Mouse (Mus musculus) spleen, adult 12 weeks (tissue): ENCODE data around the gene Smad5.

Experiments used
- DNase-seq: peaks from one replicate; pipeline ENCODE4 v3.0.0; 2022; ENCODE audit warnings: low spot score

Smad5 gene

GRCm38 (mm10) chr13:56755871-56756270 lies 53.1 kb downstream of the Smad5 start:
- DNase-seq, result no peak

DNA sequence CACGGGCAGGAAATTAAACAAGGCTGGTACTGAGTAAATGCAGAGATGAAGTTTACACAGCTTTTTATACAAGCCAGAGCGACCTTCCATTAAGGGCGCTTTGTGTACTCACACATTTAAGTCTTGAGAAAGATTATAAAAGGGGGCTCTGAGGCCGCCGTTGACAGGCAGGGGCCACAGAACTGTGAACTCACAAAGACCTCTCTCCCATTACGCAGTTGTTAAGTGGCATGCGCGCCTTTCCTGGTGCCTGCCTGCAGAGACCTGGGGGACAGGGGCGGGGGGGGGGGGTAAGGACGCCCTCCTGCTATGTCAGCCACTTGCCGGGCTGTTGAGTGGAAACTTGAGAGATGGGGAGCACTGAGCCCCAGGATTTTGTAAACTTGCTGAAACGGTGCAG lies 54.4 kb downstream of the Smad5 start:
- no peak for DNase-seq

DNA sequence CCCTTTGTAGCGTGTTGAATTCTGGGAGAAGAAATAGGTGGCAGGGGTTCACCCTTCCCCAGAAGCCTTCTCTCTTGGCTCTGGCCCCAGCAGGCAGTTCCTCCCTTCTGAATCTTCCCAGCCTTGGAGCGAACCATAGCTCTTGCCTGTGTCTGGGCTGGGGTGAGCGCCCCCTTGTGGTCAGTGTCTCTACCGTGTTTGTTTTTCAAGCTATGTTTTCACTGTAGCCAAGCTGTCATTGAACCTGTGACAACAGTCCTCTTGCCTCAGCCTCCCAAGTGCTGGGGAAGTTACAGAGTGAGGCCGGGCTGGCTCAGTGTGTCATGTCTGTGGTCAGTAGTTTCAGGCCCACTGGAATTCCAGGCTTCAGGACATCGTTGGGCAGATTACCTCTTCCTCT lies 55.7 kb downstream of the Smad5 start:
- DNase-seq, result peak; percentile 37

DNA sequence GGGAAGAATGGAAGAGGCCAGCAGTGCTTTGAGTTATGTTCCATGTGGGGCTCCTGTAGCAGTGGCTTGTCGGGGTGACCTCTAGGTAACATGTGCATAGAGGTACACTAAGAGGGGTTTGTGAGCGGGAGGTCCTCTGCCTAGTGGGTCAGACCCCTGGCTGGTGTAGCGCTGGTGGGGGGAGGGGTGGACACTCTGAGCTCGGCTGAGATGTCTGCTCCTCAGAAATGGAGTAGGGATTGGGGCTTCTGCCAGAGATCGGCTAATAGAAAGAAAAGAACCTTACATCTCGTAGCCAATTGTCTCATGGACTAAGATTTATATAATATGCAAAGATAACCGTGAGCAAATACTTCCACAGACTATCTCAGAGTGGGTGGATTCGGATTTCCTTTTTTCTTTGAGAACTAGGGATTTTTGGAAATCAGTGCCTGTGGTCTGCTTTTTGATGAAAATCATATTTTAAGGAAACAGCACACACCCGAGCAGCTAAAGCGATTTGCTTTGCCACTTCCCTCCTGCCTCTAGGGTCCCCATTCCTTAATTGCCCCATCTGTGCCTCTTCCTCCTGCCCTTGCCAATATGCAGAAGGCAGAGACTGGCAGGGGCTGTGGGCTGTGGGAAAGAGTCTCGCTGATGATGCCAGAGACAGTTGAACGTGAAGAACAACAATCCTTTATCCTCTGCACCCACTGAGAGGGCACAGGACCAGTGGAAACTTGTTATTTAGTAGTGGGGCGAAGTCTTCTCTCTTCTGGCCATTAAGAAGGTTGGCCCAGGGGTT lies 59.8 kb downstream of the Smad5 start:
- no peak for DNase-seq

DNA sequence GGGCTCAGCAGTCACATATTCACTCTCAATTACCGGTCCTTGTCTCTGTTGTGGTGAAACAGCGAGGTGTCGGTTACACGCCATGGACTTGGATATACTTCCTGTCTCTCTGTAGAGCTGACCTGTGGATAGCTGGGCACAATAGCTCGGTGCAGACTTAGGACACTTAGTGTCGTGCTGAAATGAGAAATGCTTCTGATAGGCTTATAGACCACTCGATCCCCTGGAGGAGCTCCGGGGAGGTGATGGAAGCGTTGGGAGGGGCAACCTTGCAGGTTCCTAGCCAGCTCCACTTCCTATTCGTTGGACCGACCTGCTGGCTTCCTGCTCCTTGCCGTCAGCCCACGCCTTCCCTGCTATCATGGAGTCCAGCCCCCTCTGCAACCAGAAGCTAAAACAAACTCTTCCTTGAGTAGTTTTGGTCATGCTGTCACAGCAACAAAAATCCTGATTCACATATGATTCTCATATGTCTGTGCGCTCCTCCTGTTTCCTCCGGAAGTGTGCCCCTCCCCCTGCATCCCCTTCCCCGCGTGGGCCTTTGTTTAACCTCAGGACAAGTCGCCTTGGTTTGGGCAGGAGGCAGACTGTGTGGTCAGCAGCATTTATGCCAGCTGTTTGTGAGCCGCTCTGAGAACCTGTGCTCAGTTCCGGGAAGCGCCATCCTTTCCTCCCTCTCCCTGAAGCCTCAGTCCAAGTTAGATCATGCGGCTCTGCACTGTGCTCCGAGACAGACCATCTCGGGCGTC lies 62.6 kb downstream of the Smad5 start:
- DNase-seq, result no peak

- DNase-seq, result no peak
Measured at GRCm38 (mm10) chr13:56766211-56766610, 63.4 kb downstream of the Smad5 start.

- no peak for DNase-seq
Measured at GRCm38 (mm10) chr13:56769431-56769830, 66.6 kb downstream of the Smad5 start.

- DNase-seq, result no peak
Measured at GRCm38 (mm10) chr13:56770136-56770578, 67.3 kb downstream of the Smad5 start.

DNA sequence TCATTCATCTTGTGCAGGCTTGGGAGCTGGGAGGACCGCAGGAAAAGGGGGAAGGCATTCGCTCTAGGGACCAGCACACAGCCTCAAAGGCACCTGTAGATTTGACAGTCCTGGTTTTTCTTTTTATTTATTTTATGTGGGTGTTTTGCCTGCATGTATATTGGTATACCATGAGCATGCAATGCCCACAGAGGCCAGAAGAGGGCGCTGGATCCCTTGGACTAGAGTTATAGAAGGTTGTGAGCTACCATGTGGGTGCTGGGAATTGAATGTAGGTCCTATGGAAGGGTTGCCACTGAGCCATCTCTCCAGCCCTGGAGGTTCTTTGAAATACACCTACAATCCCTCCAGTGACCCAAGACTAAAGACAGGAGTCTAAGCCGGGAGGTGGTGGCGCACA lies 68.0 kb downstream of the Smad5 start:
- no peak for DNase-seq

DNA sequence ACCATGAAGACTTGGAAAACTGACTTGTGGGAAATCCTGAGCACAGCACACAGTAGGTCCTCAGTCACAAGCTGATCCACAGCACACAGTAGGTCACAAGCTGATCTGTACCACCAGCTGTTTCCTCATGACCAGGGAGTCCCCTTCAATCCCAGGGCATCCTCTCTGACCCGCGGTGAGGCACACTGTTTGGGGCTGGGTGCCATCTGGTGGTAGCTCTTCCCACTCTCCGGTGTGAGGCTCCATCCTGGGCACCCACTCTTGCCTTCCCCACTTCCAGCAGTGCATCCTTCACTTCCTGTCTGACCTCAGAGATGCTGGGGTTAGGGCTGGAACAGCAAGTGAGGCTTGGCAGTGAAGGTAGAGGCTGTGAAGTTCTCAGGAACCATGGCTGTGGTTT lies 69.8 kb downstream of the Smad5 start:
- no peak for DNase-seq

DNA sequence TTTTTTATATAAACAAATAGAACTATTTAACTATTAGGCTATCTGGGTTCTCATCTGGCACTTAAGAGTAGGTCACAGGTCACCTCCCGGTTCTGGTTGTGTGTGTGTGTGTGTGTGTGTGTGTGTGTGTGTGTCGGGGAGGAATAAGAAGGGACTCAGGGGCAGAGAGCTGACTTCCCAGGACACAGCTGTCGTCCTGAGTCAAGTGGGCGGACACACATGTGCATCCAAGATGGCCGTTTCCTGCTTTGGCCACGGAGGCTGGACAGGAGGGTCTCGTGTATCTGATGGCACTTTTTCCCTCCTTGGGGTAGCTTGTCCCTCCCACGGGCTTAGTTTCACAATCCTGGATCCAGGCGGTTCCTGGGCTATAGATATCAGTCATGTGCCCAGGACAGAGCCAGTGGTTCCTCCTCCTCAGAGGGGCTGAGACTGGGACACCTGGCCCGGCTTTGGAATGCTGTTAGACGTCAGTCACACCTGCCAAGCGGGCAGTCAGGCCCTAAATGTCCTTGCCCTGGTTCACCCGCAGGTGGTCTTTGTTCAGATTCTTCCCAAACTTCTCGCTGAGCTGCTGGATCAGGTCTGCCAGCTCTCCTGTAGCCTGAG lies 70.6 kb downstream of the Smad5 start:
- DNase-seq, result no peak

GRCm38 (mm10) chr13:56774304-56774703 lies 71.5 kb downstream of the Smad5 start:
- DNase-seq, result no peak

GRCm38 (mm10) chr13:56780746-56781469 lies 78.1 kb downstream of the Smad5 start:
- no peak for DNase-seq

GRCm38 (mm10) chr13:56781697-56782096 lies 78.9 kb downstream of the Smad5 start:
- no peak for DNase-seq

DNA sequence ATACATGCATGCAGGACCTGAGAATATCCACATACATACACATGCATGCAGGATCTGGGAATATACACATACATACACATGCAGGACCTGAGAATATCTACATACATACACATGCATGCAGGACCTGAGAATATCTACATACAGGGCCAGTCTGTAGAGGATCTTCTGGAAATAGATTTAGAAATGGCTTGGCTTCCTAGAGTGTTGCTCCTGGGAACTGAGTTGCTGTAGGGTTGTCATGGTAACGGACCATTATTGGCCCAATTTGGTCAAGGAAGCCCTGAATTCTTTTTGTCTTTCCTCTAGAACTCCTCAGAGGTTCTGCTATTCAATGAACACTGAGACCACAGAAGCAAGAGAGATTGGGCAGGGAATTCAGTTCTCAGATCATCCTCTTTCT lies 79.8 kb downstream of the Smad5 start:
- no peak for DNase-seq

- no peak for DNase-seq
Measured at GRCm38 (mm10) chr13:56790683-56791082, 87.9 kb downstream of the Smad5 start.
